Mouse (Mus musculus) G1E (cell line): ENCODE measurements around the gene Fancc.

Source experiments
- CTCF ChIP-seq: IDR thresholded peaks from 2 replicates; pipeline ENCODE4 v1.5.1; 2012; ENCODE audit warnings: low read depth, low read length, inconsistent platforms, mixed read lengths
- GATA1 ChIP-seq: IDR thresholded peaks from 2 replicates; pipeline ENCODE4 v1.6.1; 2012; ENCODE audit warnings: borderline replicate concordance, low read length, inconsistent platforms, mixed read lengths
- GATA2 ChIP-seq: IDR thresholded peaks from 2 replicates; pipeline ENCODE4 v1.6.1; 2012; ENCODE audit warnings: low read depth, low read length, inconsistent platforms, borderline replicate concordance
- POLR2AphosphoS5 ChIP-seq: IDR thresholded peaks from 2 replicates; pipeline ENCODE4 v1.6.1; 2012; ENCODE audit warnings: low read depth, low read length, inconsistent platforms; ENCODE audit not compliant: insufficient replicate concordance
- TAL1 ChIP-seq: conservative IDR thresholded peaks from 2 replicates; pipeline ENCODE4 v1.6.1; 2012; ENCODE audit warnings: low read depth, low read length, inconsistent platforms, mixed read lengths

DNA sequence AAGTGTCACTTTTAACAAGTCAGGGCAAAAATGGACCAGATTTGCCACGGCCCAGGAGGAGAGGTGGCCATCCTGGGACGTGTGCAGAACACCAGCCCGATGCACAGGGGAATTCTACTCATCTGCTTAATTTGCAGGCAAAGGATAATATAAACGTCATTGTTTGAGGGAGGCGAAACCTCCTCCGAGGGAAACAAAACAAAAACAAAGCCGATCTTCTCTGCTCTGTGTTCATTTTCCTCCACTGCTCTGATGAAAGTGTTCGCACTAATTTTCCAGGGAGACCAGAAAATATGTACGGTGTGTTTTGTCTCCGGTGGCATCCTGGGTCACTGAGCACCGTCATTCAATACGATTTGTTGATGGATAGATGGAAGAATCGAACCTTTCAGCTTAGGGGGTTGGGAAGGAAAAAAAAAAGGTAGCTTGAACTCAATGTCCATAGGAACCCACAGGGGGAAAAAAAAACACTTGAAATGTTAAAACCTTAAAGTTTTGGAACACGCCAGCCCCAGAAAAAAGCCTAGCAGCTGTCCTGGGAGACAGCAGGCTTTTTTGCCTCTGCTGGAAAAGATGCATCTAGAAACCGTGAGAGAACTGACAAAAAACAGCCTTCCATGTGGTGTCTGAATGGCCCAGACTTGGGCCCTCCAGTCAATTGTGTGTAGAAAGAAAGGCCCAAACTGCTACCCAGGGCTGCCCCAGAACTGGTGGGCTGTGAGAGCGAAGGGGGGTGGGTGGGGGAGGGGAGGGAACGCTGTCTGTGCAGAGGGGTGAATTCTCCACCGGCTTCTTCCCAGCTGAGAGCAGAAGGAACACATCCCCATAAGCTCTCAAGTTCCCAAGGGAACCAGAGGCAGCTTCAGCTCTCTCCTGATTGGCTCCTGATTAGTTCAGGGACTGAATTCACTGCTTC is 10.0 kb downstream of the Fancc start:
- no peak for TF ChIP-seq CTCF
- no peak for TF ChIP-seq GATA1
- no peak for TF ChIP-seq TAL1
- TF ChIP-seq POLR2AphosphoS5, result no peak
- TF ChIP-seq GATA2, result no peak
